In genomic region chr5:36696504-36697300, GRCm38 (mm10) we compare ENCODE assay signal across 8 mouse cellular contexts. TPM values are rescaled to one million over a fixed set of nuclear protein-coding genes. Genes with fewer than 3 reads are reported as not detected.
DNase-seq lines count a peak whose midpoint lies in the region; ATAC-seq and TF ChIP-seq lines count a peak whose summit lies in the region.

No protein-coding gene starts in this region.

- no peak for TF ChIP-seq CTCF in kidney, postnatal 0 days (IDR thresholded peaks at IDR 0.05; ENCODE audit: low read depth)

- H3K27me3 ChIP-seq in heart, embryonic 10.5 days (ENCODE audit: insufficient read depth, poor library complexity, severe bottlenecking) = no peaks in the 10 kb centered on the region
- H3K27me3 ChIP-seq in kidney, postnatal 0 days (ENCODE audit: insufficient read depth, low read length) = no peaks in the 10 kb centered on the region
- H3K27me3 ChIP-seq in neural tube, embryonic 13.5 days = no peaks in the 10 kb centered on the region

- peak; percentile 95 for DNase-seq in heart, adult 11 months
- no peak for DNase-seq in heart, postnatal 4 days
- DNase-seq in ZHBTc4 (ENCODE audit: low read depth, low spot score) = peak; percentile 36
- DNase-seq in heart, embryonic 10.5 days (ENCODE audit: low spot score) = no peak
- peak; percentile 16 for DNase-seq in kidney, postnatal 0 days (ENCODE audit: low spot score)
- DNase-seq in frontal cortex, postnatal 10 days (ENCODE audit: low spot score in 2 of 2) = no peak
- DNase-seq in ovary, postnatal 10 days (ENCODE audit: low spot score) = no peak

- H3K36me3 ChIP-seq in heart, embryonic 10.5 days = 0 out of 2 replicates have a peak, but pooled peaks cover 4% of the 10 kb centered on the region
- no peaks in the 10 kb centered on the region for H3K36me3 ChIP-seq in kidney, postnatal 0 days (ENCODE audit: insufficient read depth, low read length)
- no peaks in the 10 kb centered on the region for H3K36me3 ChIP-seq in neural tube, embryonic 13.5 days

- peaks cover 56% of the 10 kb centered on the region for H3K4me1 ChIP-seq in heart, embryonic 10.5 days
- peaks cover 13% of the 10 kb centered on the region for H3K4me1 ChIP-seq in kidney, postnatal 0 days (replicated peaks; ENCODE audit: insufficient read depth, low read length)
- H3K4me1 ChIP-seq in neural tube, embryonic 13.5 days (replicated peaks) = peaks cover 33% of the 10 kb centered on the region

- H3K9ac ChIP-seq in kidney, postnatal 0 days (ENCODE audit: low read depth, low read length) = no peak overlapping the region
- peak overlapping the region; percentile 93; the same call in 1 of the 2 replicates for H3K9ac ChIP-seq in neural tube, embryonic 13.5 days

- H3K4me3 ChIP-seq in heart, embryonic 10.5 days = peak overlapping the region; percentile 82
- H3K4me3 ChIP-seq in kidney, postnatal 0 days (replicated peaks; ENCODE audit: low read depth, low read length) = no peak overlapping the region
- peak overlapping the region; percentile 79 for H3K4me3 ChIP-seq in neural tube, embryonic 13.5 days

- 69% methylated on average over 11 of the region's 11 CpGs for WGBS in heart, embryonic 10.5 days
- WGBS in kidney, postnatal 0 days = 74% methylated on average over 11 of the region's 11 CpGs
- 74% methylated on average over 11 of the region's 11 CpGs for WGBS in neural tube, embryonic 13.5 days

- peak overlapping the region; percentile 98 for H3K27ac ChIP-seq in heart, embryonic 10.5 days
- H3K27ac ChIP-seq in kidney, postnatal 0 days = no peak overlapping the region; the same call in 1 of the 2 replicates
- H3K27ac ChIP-seq in neural tube, embryonic 13.5 days (replicated peaks) = no peak overlapping the region

- H3K4me2 ChIP-seq in kidney, postnatal 0 days (ENCODE audit: low read length) = peak overlapping the region; percentile 88
- peak overlapping the region; percentile 64 for H3K4me2 ChIP-seq in neural tube, embryonic 13.5 days

- no peaks in the 10 kb centered on the region for H3K9me3 ChIP-seq in heart, embryonic 10.5 days
- no peaks in the 10 kb centered on the region for H3K9me3 ChIP-seq in kidney, postnatal 0 days (replicated peaks; ENCODE audit: low read length)
- no peaks in the 10 kb centered on the region for H3K9me3 ChIP-seq in neural tube, embryonic 13.5 days

- no peak for ATAC-seq in kidney, postnatal 0 days (replicated peaks; ENCODE audit: low FRiP score, low read depth)
- no peak for ATAC-seq in neural tube, embryonic 13.5 days (ENCODE audit: low read depth)

RNA-seq across cellular contexts. Expression of gene D5Ertd579e, which starts 0.9 kb away (rescaled TPM):
- 100 to 1,000 TPM; 101 to 105 TPM for total RNA-seq in heart, postnatal 4 days (2021)
- polyA plus RNA-seq in heart, embryonic 10.5 days (2016; fragmentation: Nextera tagmentation; extraction: Ambion mirVana) = 25.5 and 33.7 TPM in 2 replicates
- polyA plus RNA-seq in kidney, postnatal 0 days (2015; fragmentation: Nextera tagmentation; extraction: Ambion mirVana) = 19.8 and 19.9 TPM in 2 replicates
- polyA plus RNA-seq in neural tube, embryonic 13.5 days (2015; fragmentation: Nextera tagmentation; extraction: Ambion mirVana) = 26.6 and 26.9 TPM in 2 replicates

RNA-seq across cellular contexts. Expression of gene Bloc1s4, which starts 51.7 kb away (rescaled TPM):
- 10 to 100 TPM; 11.6 to 13.7 TPM for total RNA-seq in heart, postnatal 4 days (2021)
- polyA plus RNA-seq in heart, embryonic 10.5 days (2016; fragmentation: Nextera tagmentation; extraction: Ambion mirVana) = 19.5 and 27.1 TPM in 2 replicates
- 31.1 and 33.7 TPM in 2 replicates for polyA plus RNA-seq in kidney, postnatal 0 days (2015; fragmentation: Nextera tagmentation; extraction: Ambion mirVana)
- 26.8 and 29.8 TPM in 2 replicates for polyA plus RNA-seq in neural tube, embryonic 13.5 days (2015; fragmentation: Nextera tagmentation; extraction: Ambion mirVana)

Comparison
In these comparisons a context has a peak if more than half of its experiments do, and no peak if none do; other contexts are left out.
1. DNase-seq: peak in heart, adult 11 months (single experiment), ZHBTc4 (single experiment) and kidney, postnatal 0 days (single experiment); none in heart, postnatal 4 days (single experiment), heart, embryonic 10.5 days (single experiment), frontal cortex, postnatal 10 days (0 of 2) and ovary, postnatal 10 days (single experiment).